Mouse (Mus musculus) neutrophil, adult 5-6 weeks (primary cell): ENCODE measurements around the gene Med23. TPM values are rescaled to one million over a fixed set of nuclear protein-coding genes. Genes with fewer than 3 reads are reported as not detected.

Source experiments
- ATAC-seq: fragments of 151-379, 151-347 bp; 2 replicates; pipeline ENCODE4 v1.8.0; 2017; ENCODE audit warnings: mild to moderate bottlenecking, moderate TSS enrichment; ENCODE audit not compliant: insufficient number of reproducible peaks, poor library complexity, low FRiP score, severe bottlenecking; ENCODE audit errors: extremely low read depth
- total RNA-seq: library from RNA; stranded (forward); fragments of 200-1000 nt; gene quantifications from 2 replicates; pipeline ENCODE4 v1.2.3, GENCODE M21; 2017

The Med23 gene
- total RNA-seq, 1 experiment from 2014 or later = 24.8 TPM

DNA sequence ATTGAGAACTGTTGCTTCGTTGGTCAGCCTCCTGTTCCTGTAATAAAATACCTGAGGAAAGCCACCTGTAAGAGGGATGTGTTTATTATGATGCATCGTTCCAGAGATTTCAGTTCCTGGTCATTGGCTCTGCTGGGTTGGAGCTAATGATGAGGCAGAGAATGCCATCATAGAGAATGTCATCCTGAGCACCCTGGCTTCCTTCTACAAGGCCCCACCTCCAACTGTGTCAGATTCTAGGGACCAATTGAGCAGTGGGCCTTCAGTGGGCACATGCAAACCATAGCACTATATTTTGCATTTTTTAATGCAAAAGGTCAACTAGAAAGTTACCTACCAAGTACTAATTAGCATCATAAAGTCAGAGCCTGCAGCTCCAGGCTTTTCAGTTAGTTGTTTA, 6.6 kb upstream of the Med23 start:
- ATAC-seq = no peak

DNA sequence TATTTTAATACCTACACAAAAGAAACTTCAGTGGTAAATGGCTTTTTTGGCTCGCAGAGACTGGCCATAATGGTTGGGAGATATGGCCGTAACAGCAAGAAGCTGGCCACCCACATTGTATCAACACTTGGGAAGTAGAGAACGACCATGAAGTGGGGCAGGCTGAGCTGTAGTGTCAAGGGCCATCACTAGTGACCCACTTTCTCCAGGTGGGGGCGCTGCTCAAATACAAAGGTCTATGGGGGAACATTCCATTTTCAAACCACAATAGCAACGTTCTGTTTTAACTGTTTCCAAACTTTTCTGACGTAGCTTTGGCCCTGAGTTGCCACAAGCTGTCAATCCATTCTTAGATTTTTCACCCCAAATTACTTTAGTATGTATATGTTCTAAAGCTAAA, 5.4 kb upstream of the Med23 start:
- no peak for ATAC-seq

DNA sequence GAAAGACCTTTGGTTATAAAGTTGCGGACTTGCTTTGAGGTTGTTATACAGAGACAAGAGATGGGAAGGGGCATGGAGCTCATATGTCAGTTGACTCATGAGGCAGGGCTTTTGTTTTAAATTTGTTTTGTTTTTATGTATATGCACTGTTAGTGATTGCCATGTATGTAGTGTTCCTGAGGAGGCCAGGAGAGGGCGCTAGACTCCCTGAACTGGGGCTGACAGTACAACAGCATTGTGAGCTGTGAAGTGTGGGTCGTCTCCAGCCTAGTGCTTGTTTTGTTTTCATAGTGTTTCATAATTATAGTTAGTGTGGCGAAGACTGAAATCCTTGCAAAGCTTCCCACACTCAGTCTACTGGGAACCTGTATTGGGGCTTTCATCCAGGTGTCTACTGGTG, 3.8 kb downstream of the Med23 start:
- ATAC-seq = no peak

DNA sequence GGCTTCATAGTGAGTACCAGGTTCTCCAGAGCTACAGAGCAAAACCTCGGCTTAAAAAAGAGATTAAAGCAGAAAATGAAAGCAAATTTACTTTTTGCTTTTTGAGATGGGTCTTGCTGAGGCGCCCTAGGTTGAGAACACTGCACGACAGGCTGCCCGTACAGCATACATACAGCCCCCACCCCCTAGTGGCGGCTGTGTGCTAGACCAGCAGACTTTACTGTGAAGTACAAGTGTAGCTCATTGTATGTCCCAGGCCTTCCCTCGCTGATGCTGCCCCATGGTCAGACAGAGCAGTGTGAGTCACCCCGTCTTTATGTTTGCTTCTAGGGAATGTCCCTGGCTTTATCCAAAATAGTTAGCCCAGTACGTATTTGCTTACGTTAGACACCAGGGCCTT, 16.2 kb downstream of the Med23 start:
- peak; percentile 30; the same call in 1 of the 2 replicates for ATAC-seq

DNA sequence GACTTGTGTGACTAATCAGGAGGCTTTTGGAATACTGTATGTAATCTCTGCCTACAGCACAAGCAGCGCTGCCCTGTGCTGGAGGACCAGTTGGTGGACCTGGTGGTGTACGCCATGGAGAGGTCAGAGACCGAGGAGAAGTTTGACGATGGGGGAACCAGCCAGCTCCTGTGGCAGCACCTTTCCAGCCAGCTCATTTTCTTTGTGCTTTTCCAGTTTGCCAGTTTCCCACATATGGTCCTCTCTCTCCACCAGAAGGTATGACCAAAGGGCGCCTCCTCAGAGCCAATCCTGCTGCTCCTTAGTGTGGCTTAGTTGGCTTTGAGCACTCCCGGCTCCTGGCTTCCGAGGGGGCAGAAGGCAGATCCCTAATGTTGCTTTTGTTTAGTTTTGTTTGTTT, 18.6 kb downstream of the Med23 start:
- ATAC-seq = no peak

DNA sequence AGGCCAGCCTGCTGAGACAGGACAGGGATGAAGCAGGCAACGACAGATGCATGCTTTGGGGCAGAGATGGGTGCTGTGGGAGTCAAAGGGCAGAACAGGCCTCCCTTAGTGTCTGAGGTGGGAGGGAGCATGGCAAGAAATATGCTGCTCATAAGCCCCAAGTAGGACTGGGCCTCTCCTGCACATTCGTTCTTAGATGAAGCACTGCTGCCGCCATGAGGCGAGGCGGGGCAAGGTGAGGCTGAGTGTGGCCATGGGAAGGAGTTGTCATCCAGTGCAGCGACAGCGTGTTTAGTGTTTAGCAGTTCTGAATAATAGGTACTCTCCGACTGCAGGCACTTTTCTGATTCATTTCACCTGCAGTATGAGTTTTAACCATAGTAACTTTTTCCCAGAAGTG, 26.1 kb downstream of the Med23 start:
- no peak for ATAC-seq

DNA sequence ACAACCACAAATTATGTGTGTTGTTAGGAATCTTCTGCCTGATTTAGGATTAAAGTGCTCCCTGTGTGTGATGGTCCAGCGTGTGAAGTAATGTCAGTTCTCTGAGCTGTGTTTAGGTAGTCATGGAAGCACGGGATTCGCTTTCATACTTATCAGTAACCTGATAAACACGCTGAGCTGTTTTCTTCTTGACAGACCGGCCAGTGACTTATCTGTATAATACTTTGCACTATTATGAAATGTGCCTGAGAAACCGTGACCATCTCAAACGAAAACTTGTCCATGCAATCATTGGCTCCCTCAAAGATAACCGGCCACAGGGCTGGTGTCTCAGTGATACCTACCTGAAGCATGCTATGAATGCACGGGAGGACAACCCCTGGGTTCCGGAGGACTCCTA, 35.8 kb downstream of the Med23 start:
- no peak for ATAC-seq

DNA sequence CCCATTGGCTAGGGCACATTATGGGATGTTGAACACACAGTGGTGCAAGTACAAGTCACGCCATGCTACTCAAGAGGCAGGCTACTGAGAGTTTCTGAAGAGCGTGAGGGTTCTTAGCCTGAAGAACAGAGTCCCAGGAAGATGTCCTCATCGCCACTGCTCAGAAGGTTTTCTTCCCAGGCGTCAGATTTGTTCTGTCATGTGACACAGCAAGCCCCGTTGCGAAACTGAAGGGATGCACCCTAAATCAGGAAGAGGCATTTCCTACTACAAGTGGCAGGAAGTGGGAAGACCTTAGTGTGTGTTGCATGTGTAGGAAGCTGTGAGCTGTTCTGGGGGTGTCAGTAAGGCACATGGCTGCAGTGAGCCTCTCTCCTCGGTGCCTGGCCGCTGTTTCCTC, 41.4 kb downstream of the Med23 start:
- ATAC-seq = 0 out of 2 replicates have a peak, but pooled peaks have one; percentile 1

DNA sequence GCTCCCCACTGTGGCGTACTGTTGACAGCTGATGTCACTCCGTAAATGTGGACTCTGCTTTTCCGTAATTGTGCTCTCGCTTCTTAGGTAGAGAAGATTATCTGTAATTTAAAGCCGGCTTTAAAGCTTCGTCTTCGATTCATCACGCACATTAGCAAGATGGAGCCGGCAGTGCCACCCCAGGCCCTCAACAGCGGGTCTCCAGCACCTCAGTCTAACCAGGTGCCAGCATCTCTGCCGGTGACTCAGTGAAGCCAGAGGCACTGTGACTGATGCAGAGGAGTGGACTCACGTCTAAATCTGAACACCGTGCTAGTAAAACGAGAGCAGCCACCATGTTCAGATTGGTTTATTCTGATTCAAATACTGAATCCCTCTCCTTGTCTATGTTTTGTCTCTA, 42.8 kb downstream of the Med23 start:
- no peak for ATAC-seq

DNA sequence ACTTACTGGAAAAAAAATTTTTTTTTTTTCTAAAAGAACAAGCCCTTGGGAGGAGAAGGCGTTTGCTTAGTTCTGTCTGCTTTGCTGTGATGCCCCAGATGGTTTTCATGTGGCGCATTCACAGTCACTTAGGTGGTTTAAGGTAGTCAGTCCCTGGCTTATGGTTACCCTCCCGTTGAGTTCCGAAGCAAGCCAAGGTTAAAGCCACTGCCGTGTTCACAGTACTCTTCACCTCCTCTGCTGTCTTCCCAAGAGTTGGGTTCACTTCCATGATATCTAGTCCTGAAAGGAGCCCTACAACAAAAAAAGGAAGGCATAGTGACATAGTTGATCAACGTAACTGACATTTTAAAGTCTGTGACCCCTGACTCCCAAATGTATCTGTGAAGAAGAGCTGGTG, 45.7 kb downstream of the Med23 start:
- no peak for ATAC-seq

DNA sequence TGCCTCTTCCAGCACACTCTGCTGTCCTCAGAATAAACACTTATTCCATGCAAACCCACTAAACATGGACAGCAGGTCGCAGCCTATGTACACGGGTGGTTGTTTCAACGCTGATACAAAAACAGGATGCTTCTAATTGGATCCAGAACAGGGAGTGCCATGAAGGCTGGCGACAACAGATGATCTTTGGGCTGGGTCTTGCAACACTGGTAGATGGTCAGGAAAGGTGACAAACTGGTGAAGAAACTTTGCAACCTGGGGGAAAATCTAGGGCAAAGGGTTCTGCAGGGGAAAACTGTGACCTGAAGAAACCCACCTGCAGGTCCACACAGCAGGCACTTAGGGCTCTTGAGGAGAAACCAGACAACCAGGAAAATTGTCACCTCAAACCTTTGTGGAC, 53.2 kb downstream of the Med23 start:
- no peak for ATAC-seq

DNA sequence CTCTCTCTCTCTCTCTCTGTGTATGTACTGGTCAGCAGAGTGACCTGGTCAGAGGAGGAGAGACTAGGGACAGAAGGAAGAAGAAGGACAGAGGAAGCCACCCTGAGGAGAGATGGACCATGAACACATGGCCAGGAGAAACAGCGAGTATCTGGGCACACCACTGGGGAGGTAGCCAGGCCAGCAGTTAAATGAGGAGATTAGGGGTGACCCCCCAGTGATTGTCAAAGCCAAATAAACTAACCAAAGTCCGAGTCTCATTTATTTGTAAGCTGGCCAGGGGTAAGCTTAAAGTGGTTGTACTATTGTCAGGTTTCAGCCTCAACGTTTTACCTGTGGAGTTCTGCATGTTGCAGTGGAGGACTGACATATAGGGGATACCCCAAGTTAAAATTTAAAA, 54.5 kb downstream of the Med23 start:
- no peak for ATAC-seq

DNA sequence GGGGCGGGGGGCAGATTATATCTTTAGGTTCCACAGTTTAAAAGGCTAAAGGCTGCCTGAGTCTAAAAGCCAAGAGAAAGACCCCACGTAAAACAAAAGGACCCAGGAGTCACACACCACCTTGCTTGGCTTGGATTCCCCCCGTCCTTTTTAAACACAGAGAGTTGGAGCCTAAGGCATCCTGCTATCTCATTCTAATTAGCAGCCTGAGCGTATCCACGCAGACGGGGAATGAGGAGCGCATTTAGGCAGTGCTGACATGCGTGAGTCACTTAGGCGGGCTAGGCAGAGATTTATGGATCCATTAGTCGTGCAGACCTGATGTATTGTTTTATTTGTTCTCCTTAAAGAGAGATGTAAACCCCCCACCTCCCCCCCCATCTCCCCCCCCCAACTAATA, 56.6 kb downstream of the Med23 start:
- ATAC-seq = no peak

DNA sequence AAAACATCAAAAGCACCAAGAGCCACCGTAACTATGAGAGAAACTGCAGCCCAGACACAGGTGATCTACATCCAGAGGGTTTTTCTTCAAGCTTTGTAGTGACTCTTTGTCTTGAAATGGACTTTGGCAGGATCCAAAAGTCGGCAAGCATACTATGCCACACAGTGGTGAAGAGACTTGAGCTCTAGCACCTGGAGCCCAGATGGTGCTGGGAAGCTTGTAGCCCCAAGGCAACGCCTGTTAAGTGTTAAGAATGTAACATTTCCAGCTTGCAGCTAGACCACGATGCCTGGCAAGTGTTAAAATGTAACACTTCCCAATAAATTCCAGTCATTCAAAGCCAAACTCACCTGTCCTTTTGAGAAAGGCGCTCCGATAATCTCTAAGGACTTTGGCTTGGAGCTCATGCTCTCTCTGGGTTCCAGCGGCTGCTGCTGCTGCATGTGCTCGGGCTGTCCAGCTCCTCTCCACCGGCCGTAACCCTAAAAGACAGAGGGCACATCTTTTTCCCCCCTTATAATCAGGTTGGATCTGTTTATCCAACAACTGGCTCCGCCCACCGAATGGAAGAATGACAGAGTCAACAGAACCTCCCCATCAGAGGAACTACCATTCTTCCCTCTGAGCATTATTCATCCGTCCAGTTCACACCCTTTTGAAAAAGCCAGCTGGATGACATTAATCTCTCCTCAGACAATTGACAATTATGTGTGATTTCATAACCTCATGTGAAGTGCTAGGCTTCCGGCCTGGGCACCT, 57.4 kb downstream of the Med23 start, which contains the start of gene Arg1:
TSS of gene Arg1 (minus strand) at position 523 of the 759 bp plus-strand sequence.
- no peak for ATAC-seq

DNA sequence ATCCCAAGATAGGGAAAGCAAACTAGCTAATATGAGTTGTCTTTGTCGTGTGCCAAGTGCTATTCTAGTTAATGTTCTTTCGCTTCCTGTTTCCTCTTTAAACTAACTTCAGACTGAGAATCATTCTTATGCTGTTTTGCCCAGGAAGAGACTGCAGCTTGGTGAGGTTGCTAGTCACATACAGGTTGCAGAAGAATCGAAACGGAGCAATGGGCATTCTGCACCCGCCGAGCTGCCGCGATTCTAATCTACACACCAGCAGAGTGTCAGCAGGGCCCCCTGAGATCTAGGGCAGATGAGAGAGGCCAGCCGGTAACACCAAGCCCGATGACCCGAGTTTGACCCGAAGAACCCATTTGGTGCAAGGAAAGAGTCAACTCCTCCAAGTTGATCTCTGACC, 58.3 kb downstream of the Med23 start:
- no peak for ATAC-seq

DNA sequence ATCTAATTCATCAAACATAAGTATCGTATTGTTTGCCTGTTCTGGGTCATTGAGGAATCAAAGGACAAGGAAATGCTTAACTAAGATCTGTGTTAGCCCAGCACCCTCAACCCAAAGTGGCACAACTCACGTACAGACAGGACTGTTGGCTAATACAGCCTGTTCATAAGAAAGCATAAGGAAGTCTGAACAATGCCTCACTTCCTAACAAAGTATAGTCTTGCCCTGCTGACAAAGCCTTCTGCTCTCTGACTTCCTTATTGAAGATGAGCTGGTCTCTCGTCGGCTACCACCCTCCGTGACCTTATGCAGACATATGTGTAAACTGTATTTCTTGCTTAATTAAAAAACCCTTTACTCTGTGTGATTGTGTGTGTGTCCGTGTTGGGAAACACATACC, 60.4 kb downstream of the Med23 start:
- ATAC-seq = no peak

DNA sequence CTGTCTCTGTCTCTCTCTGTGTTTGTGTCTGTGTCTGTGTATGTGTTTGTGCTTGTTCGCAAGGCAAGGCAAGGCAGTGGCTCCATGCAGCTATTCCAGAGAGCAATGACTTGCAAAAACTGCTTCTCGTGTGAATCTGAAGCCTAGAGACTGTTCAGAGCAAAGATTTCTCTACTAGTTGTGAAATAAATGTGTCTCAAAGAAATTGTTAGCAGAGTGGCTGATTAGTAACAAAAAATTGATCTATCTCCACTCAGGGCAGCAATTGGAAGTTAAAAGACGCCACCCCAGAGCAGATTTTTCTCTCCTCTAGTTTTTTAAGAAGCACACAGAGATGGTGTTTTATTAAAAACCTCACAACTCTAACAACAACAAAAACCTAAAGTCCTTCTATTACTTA, 78.1 kb downstream of the Med23 start:
- no peak for ATAC-seq

DNA sequence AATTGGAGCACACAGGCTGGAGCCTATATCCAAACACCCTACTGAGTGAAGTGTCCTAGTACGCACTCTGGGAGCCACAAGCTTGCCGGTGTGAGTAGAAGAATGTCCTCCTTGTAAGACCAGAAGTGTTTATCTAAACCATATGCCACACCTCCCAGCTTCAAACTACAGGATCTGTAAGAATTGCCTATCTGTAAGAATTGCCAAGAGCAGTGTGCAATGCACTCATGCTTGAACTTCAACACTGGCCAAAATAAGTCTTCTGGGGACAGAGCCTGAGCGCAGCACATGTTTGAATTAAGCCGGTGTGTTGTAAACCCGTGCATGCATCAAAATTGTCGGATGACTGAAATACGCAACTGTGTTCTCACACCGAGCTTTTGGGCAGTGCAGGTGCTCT, 78.5 kb downstream of the Med23 start:
- no peak for ATAC-seq

DNA sequence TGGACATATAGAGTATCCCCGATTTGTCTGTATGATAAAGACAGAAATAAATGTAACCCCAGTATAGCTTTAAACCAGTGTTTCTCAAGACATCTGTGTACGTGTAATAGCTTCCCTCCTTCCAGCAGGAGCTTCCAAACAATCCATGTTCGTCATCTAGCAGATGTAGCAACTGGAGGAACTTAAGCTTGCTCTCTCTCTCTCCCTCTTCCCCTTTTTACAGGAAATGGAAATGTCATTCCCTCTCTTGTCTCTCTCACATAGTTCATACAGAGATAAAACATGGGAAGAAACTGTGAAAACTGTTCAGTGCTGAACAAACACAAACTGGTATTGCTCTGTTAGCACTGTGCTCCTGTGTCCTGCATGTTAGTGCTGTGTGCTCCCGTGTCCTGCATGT, 80.4 kb downstream of the Med23 start:
- ATAC-seq = no peak

DNA sequence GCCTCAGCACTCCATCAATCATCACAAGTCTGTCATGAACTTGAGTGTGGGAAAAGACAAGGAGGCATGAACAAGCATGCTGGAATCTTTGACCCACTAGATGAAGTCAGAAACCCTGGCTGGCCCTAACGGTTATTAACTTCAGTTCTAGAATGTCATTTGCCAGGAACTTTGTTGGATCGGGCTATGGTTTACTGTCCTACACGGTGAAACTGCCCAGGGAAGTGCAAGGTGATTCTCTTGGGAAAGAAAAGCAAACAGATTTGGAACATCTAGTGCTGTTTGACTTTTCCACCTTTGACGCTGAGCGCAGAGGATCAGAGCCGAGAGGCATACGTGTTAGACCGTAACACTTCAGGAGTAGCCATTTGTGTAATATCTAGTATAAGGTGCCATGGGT, 81.8 kb downstream of the Med23 start:
- ATAC-seq = no peak

DNA sequence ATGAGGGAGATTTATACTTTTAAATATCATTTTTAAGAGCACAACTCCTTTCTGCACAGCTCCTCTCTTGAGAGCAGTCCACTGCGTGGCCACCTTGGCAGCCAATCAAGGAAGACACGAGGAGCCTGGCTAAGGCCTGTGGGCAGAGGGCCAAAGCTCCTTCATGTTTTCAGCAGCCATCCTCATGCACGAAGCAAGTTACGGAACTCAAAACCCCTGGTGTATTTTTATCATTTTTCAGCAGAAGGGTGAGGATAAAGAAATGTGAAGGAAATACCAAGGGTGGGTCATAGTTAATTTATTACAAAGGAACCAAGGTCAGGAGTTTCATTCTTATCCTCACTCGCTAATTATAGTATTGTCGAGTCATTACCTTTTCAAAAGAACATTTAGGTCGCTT, 82.8 kb downstream of the Med23 start:
- no peak for ATAC-seq
